Mouse (Mus musculus) cortical plate, adult 2 months (tissue): ENCODE results near the gene Draxin.

Experiments used
- CTCF ChIP-seq: fragments of 200-500 bp; IDR thresholded peaks from 2 replicates; pipeline ENCODE4 v1.5.1; 2011; ENCODE audit warnings: mild to moderate bottlenecking, control low read depth, low read length; ENCODE audit not compliant: insufficient read depth; ENCODE audit errors: extremely low read depth
- POLR2A ChIP-seq: fragments of 200-500 bp; IDR thresholded peaks from 2 replicates; pipeline ENCODE4 v1.6.1; 2011; ENCODE audit warnings: mild to moderate bottlenecking, low read length, control low read depth; ENCODE audit not compliant: insufficient read depth; ENCODE audit errors: extremely low read depth

DNA sequence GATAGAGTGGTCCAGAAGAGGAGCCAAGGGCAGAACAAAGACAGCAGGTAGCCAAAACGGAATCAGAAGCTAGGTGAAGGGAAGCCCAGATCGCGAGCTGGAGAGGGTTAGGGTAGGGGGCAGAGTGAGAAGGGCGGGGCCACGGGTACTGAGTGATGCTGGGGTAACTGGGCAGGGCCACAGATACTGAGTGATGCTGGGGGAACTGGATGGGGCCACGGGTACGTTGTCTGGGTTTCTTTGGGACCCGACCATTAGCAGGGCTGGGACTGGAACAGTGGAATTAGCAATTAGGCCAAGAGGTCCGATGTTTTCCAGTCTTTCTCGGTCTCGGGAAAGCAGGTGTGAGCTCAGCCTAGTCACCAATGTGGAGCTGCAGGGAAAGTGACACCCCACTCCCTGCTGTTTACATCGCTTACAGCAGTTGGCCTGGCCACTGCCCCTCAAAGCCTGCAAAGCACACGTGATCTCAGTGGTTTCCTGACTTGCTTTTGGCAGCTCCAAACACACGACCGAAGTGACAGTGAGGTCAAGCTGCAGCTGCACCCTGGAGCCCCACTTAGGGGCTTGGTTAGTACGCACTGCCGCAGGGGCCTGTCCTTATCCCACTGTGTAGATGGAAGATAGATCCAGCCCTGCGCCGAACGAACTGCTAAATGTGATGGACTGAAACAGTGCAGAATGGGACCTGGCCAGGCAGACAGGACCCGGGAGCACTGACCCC is 47.2 kb downstream of the Draxin start:
- TF ChIP-seq CTCF (no peak), POLR2A (no peak)
